Mouse (Mus musculus) skeletal muscle tissue, adult 2 months (tissue): ENCODE results near the gene Olfr130.

ENCODE experiments used
- DNase-seq: peaks from one replicate; pipeline ENCODE4 v3.0.0-alpha.2; 2012; ENCODE audit warnings: low read depth, low spot score

Olfr130 gene

DNA sequence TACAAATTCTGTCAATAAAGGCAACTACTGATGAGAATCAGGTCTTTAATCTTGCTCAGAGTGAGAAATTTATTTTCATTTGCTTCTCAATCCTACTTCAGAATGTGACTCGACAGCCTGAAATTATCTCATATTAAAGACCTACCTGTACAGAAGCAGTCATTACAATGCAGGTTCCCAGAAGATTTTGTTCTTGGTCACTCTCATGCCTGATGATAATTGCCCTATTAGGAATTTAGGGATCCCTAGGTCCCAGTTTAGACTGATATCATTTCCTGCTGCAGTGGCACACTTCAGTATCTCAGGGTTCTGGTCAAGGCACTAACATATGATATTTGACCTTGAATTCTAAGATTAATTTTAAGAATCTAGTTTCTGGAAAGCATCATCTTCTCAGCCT lies at the start of gene Olfr130:
Olfr130 (plus strand) TSS at position 301 of the 400 bp plus-strand sequence.
- DNase-seq, result no peak

- no peak for DNase-seq
These were observed 47.4 kb upstream of the Olfr130 start for GRCm38 (mm10) chr17:38016341-38016740.

GRCm38 (mm10) chr17:38026297-38026696 lies 37.4 kb upstream of the Olfr130 start:
- DNase-seq, result no peak

DNA sequence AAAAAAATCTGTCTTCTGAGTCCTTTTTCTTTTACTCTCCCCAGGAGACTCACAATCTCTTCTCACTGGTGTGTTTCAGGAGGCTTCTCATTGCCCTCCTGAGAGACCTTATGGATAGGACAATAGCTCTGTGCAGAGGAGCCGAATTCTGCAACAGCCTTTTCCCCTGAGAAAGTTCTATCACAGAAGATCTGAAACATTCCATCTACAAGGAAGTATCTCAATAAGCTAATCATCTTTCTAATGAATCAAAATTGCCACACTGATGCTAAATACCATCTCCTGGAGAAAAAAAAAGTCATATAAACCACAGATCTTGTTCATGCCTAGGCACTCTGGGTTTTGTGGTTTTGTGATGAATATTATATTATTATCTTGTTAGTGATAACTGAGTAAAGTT lies 3.7 kb upstream of the Olfr130 start, which contains the start of gene Olfr129:
Olfr129 (minus strand) TSS at position 101 of the 400 bp plus-strand sequence.
- no peak for DNase-seq

- DNase-seq, result no peak
These were observed 18.6 kb downstream of the Olfr130 start for GRCm38 (mm10) chr17:38082364-38082763.

GRCm38 (mm10) chr17:38088593-38088992 lies 24.9 kb downstream of the Olfr130 start, which contains the start of gene Olfr131:
Gene Olfr131 (minus strand): TSS chr17:38088693.
- DNase-seq, result no peak
